Mouse (Mus musculus) adrenal gland, adult 8-10 months (tissue): Measurements from ENCODE around the gene Dhrs2. TPM values are rescaled to one million over a fixed set of nuclear protein-coding genes. Genes with fewer than 3 reads are reported as not detected.

ENCODE experiments used
- DNase-seq: peaks from one replicate; pipeline ENCODE4 v3.0.0; 2022
- total RNA-seq, 4 experiments: library from RNA; stranded (reverse); gene quantifications; 2 replicates each; pipeline ENCODE4 v1.2.4; 2022

Gene Dhrs2
- total RNA-seq, 4 experiments from 2014 or later: not detected

GRCm38 (mm10) chr14:55253580-55253979 lies 31.8 kb downstream of the Dhrs2 start:
- no peak for DNase-seq

DNA sequence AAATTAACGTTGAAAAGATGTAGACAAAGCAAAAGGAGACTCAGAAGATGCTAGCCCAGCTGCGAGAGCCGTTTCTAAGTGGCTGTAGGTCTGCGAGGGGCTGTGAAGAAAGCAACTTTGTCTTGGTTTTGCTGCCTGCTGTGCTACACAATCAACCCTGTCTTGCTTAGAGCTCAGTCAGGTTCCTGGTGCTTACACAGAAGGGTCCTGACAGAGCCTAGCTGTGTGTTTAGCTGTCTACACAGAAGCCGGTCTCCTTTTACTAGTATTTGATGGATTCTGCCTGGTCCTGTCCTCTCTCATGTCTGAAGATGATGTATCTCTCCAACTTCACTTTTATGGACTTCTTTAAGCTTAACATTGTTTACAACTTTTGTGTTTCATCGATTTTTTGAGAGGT lies 33.6 kb downstream of the Dhrs2 start:
- no peak for DNase-seq

DNA sequence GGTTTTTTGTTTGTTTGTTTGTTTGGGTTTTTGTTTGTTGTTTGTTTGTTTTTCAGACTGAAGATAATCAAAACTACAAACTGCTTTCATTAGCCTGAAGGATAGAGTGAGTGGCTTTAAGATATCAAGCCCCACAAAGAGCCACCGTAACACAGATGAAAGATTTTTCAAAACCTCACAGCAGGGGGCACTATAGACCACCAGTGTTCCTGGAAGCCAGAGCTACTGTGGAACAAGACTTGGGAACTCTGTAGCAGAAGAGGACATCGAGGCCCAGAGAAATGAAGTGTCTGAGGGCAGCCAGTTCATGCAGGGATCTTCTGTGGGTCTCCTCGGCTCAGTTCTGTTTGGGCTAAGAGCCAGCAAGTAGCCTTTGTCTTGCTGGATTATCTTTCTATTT lies 49.4 kb downstream of the Dhrs2 start:
- peak; percentile 8 for DNase-seq

DNA sequence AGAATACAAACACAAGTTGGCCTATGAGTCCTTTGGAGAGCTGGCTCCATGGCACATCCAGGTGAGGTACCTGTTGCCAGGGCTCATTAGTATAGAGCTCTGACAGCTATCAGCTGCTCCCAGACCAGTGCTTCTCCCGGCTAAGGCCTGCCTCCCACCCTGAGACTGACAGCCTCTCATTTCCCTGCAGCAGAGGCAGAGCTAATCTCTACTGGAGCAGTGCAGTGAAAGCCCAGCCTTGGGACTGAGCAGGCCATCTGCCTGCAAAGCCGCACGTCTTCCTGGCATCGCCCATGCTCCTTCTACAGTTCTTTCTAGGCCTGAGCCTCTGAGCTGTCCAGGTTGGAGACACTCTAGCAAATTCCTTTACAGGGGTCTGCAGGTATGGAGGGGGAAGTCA lies 51.2 kb downstream of the Dhrs2 start:
- DNase-seq: no peak

- DNase-seq: no peak
Measured at GRCm38 (mm10) chr14:55274810-55275209, 53.0 kb downstream of the Dhrs2 start.

- no peak for DNase-seq
Measured at GRCm38 (mm10) chr14:55279322-55280069, 57.7 kb downstream of the Dhrs2 start.

Other genes starting within 250 kb of the Dhrs2 start
- not detected for gene Gm17428, start 245.1 kb upstream of the Dhrs2 start, total RNA-seq
- not detected for gene Myh7, start 227.4 kb upstream of the Dhrs2 start, total RNA-seq
- gene Ngdn, start 206.6 kb upstream of the Dhrs2 start, total RNA-seq: 10 to 100 TPM; 35.3 to 44.0 (median 39.4) TPM
- 10 to 100 TPM in 2 of 4 experiments, 1 to 10 TPM in 2; 6.9 to 17.8 (median 11.7) TPM for gene Zfhx2, start 129.7 kb upstream of the Dhrs2 start, total RNA-seq
- 10 to 100 TPM; 16.1 to 22.6 (median 21.0) TPM for gene Thtpa, start 127.2 kb upstream of the Dhrs2 start, total RNA-seq
- 10 to 100 TPM; 24.5 to 29.3 (median 26.0) TPM for gene Ap1g2, start 115.4 kb upstream of the Dhrs2 start, total RNA-seq
- 1 to 10 TPM; 3.3 to 6.9 (median 5.3) TPM for gene Jph4, start 105.1 kb upstream of the Dhrs2 start, total RNA-seq